Mouse (Mus musculus) lung, adult 10 weeks (tissue): ENCODE measurements around the gene Ppp6c. TPM values are rescaled to one million over a fixed set of nuclear protein-coding genes. Genes with fewer than 3 reads are reported as not detected.

Experiments
- polyA plus RNA-seq: library from polyadenylated mRNA; stranded (reverse); fragments of 350-450 nt; fragmentation: Illumina TruSeq; extraction: RNeasy Lipid Tissue Mini Kit (QIAGEN cat#74804); gene quantifications from one replicate; pipeline ENCODE4 v1.2.3, GENCODE M21; 2014; ENCODE audit warnings: low read depth, low replicate concordance; ENCODE audit not compliant: insufficient read depth

The Ppp6c gene
- 36.2 TPM for polyA plus RNA-seq

DNA sequence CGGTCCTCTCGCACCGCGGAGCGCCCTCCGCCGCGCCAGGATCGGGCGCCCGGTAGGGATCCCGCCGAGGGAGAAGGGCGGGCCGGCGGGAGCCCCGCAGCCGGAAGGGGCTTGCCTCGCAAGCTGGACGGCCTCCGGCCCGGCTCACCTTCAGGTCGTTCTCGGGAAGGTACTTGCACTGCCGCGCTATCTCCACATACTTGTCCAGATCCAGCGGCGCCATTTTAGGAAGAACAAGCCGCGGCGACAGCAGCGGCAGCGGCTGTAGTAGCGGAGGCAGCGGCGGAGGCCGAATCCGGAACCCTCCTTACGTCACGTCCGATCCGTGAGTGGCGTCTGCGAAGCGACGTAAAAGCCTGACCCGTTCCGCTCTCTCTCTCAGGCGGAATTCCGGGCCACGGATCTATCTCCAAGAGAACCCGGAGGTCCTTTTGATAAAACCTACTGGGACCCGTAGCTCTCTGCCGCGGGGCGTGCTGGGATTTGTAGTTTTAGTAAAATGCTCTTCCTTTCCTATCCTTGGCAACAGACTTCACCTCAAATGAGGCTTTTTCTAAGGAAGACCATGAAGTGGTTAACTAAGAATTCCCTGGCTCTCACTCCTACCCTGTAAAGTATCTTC lies at the start of gene Ppp6c:
Gene Ppp6c, minus strand, starts transcription at position 433 of the 622 bp plus-strand sequence.

GRCm38 (mm10) chr2:39190561-39191056 lies 35.6 kb downstream of the Ppp6c start, which contains the start of gene Scai:
Gene Scai, minus strand, starts transcription at chr2:39190734.

Other genes starting within 250 kb of the Ppp6c start
- 1.5 TPM for gene Wdr38, start 229.0 kb downstream of the Ppp6c start, polyA plus RNA-seq
- 59.7 TPM for gene Arpc5l, start 221.1 kb downstream of the Ppp6c start, polyA plus RNA-seq
- gene Rpl35, start 220.8 kb downstream of the Ppp6c start, polyA plus RNA-seq: 682 TPM
- gene Golga1, start 160.9 kb downstream of the Ppp6c start, polyA plus RNA-seq: 10.0 TPM
- gene Scai, start 35.7 kb downstream of the Ppp6c start, polyA plus RNA-seq: 1.2 TPM